Mouse (Mus musculus) liver, embryonic 11.5 days (tissue): Measurements from ENCODE around the gene Tnfrsf8. TPM values are rescaled to one million over a fixed set of nuclear protein-coding genes. Genes with fewer than 3 reads are reported as not detected.

Source experiments
- ATAC-seq: fragments of 200-750 bp; cut with Nextera tagmentation; replicated peaks from 2 replicates; pipeline ENCODE4 v1.8.0; 2017; ENCODE audit warnings: moderate number of reproducible peaks, mild to moderate bottlenecking, moderate TSS enrichment, moderate library complexity; ENCODE audit not compliant: low FRiP score
- DNase-seq: peaks from one replicate; pipeline ENCODE4 v3.0.0-alpha.2; 2017; ENCODE audit warnings: low spot score
- H3K27ac ChIP-seq: fragments of 300-500 bp; sonication (generic); 2 replicates; pipeline ENCODE4 v1.5.1; 2014; ENCODE audit warnings: mild to moderate bottlenecking, low read depth, low read length, control low read depth
- H3K27me3 ChIP-seq: fragments of 300-500 bp; sonication (generic); replicated peaks from 2 replicates; pipeline ENCODE4 v1.6.1; 2014; ENCODE audit warnings: low read length, mixed read lengths; ENCODE audit not compliant: control insufficient read depth, insufficient read depth
- H3K36me3 ChIP-seq: fragments of 300-500 bp; sonication (generic); 2 replicates; pipeline ENCODE4 v1.6.1; 2014; ENCODE audit warnings: mild to moderate bottlenecking, low read length, moderate library complexity, mixed read lengths; ENCODE audit not compliant: control insufficient read depth, insufficient read depth
- H3K4me1 ChIP-seq: fragments of 300-500 bp; sonication (generic); replicated peaks from 2 replicates; pipeline ENCODE4 v1.6.1; 2014; ENCODE audit warnings: low read length, mixed read lengths; ENCODE audit not compliant: control insufficient read depth, insufficient read depth
- H3K4me2 ChIP-seq: fragments of 300-500 bp; sonication (generic); 2 replicates; pipeline ENCODE4 v1.6.1; 2014; ENCODE audit warnings: mild to moderate bottlenecking, control low read depth, moderate library complexity
- H3K4me3 ChIP-seq: fragments of 300-500 bp; sonication (generic); 2 replicates; pipeline ENCODE4 v1.5.1; 2014; ENCODE audit warnings: low read depth, low read length, control low read depth
- H3K9ac ChIP-seq: fragments of 300-500 bp; sonication (generic); 2 replicates; pipeline ENCODE4 v1.6.1; 2014; ENCODE audit warnings: low read depth, low read length, control low read depth
- H3K9me3 ChIP-seq: fragments of 300-500 bp; sonication (generic); 2 replicates; pipeline ENCODE4 v1.6.1; 2016; ENCODE audit warnings: low read length, inconsistent platforms, mixed read lengths; ENCODE audit not compliant: control insufficient read depth
- WGBS: fragments of 180-500 bp; shearing (Covaris S2); extraction: QIAGEN DNeasy Blood & Tissue Kit; methylation state at CpG from one replicate; pipeline ENCODE4 v1.1.7; 2014; 5-methylcytosine and 5-hydroxymethylcytosine counted together
- polyA plus RNA-seq: library from polyadenylated mRNA; unstranded; fragments of >200 nt; fragmentation: Nextera tagmentation; extraction: Ambion mirVana; gene quantifications from 2 replicates; pipeline ENCODE4 v1.2.1, GENCODE M21; 2014

The Tnfrsf8 gene
- polyA plus RNA-seq, 1 experiment from 2014 or later = not detected

DNA sequence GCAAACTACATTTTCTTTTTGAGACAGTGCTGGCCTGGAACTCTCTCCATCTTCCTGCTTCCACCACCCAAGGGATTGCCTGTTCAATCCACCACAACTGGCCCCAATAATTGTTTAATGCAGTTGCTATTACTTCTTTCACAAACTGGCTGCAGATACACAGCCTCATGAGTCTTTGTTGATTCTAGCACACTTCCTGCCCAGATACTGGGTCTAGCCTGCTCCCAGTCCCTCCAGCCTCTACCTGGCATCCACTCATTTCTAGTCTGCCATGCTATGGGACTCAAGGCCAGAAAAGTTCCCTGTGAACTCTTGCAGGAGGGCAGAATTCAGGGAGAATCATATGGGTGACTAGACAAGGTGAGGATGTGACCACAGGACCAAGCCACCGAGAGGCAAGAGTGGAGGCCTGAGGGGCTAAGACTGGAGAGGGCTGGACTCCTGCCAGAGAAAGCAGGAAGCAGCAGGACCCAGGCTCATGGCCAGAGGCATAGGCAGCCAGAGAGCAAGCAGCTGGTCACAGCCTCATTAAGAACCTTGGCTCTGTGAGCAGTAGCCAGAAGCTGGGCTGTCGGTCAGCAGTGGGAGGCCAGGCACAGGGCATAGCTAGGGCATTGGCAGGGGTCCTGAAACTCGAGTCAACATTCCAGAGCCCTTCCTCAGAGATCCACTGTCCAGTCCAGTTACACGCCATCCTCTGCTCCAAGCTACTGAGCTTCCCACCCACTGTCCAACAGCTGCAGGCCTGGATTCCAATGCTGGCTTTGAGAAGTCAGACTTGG, 75.7 kb downstream of the Tnfrsf8 start:
- WGBS = 59% methylated on average over 4 of the region's 4 CpGs
- Histone ChIP-seq H3K9me3 (no peaks in the 10 kb centered on the region), H3K36me3 (no peaks in the 10 kb centered on the region), H3K27me3 (no peaks in the 10 kb centered on the region), H3K4me2 (no peak overlapping the region), H3K27ac (no peak overlapping the region), H3K4me1 (no peaks in the 10 kb centered on the region), H3K4me3 (no peak overlapping the region), H3K9ac (no peak overlapping the region)
- ATAC-seq (peak; percentile 32), DNase-seq (no peak)

DNA sequence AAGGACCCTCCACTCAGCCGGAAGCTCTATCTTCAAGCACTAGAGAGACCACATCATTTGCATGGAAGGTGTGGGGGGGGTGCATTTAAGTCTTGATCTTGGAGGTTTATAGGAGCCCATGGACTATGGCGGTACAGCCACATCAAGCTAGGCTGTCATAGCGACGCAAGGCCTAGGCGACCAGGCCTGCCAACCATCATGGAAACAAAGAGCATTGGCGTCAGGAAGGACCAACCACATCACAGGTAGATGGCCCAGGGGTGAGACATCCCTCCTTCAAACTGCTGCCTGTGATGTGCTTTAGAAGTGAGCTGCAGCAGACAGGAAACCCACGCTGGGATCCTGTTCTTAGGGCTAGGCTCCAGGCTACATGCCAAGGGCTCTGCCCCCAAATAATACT, 78.9 kb downstream of the Tnfrsf8 start:
- Histone ChIP-seq H3K27ac (no peak overlapping the region), H3K4me3 (no peak overlapping the region), H3K27me3 (no peaks in the 10 kb centered on the region), H3K36me3 (no peaks in the 10 kb centered on the region), H3K9ac (no peak overlapping the region), H3K4me2 (no peak overlapping the region), H3K4me1 (no peaks in the 10 kb centered on the region), H3K9me3 (no peaks in the 10 kb centered on the region)
- ATAC-seq = no peak
- DNase-seq = no peak
- 92% methylated on average over 7 of the region's 7 CpGs for WGBS

DNA sequence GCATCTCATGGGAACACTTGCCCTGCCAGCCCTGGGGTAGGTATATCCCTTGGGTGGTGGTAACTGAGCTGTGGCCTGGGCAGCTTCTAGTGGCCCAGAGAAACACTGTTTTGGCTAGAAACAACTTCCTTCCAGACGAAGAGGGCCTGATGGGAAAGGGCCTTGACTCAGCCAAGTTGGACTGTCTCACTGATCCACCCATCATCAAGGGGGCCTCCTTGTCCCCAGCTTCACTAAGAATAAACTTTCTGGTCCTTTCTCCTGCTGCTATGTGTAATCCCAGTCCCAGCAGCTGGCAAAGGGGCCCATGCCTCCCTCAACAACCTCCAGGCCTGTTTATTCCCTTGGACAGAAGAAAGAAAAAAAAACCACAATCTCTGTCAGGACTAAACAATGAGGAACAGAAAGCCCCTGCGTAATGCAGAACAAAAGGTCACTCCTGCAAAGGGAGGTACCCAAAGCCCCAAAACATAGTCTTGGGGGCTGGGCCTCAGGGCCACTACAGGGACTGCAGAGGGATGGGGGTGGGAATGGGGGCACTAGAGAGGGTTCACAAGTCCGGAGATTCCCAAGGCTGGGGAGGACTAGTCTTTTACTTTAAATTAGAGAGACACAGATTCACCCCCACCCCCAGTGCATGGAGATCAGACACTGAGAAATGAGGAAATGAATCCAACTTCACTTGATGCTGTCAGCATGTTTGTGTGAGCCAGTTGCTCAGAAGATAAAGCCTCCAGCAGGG, 81.3 kb downstream of the Tnfrsf8 start:
- no peaks in the 10 kb centered on the region for H3K27me3 ChIP-seq
- DNase-seq = no peak
- H3K9ac ChIP-seq = no peak overlapping the region
- H3K9me3 ChIP-seq = no peaks in the 10 kb centered on the region
- ATAC-seq = 0 out of 2 replicates have a peak, but pooled peaks have one; percentile 39
- H3K4me2 ChIP-seq = no peak overlapping the region; the same call in 1 of the 2 replicates
- 38% methylated on average over 3 of the region's 3 CpGs for WGBS
- H3K27ac ChIP-seq = 0 out of 2 replicates have a peak overlapping the region, but pooled peaks have one; percentile 15
- H3K4me1 ChIP-seq = no peaks in the 10 kb centered on the region
- no peaks in the 10 kb centered on the region for H3K36me3 ChIP-seq
- no peak overlapping the region for H3K4me3 ChIP-seq

GRCm38 (mm10) chr4:145231732-145232131, 83.2 kb downstream of the Tnfrsf8 start:
- Histone ChIP-seq H3K9ac (no peak overlapping the region), H3K9me3 (no peaks in the 10 kb centered on the region), H3K36me3 (no peaks in the 10 kb centered on the region), H3K27me3 (no peaks in the 10 kb centered on the region), H3K4me2 (no peak overlapping the region), H3K4me3 (no peak overlapping the region), H3K4me1 (no peaks in the 10 kb centered on the region), H3K27ac (no peak overlapping the region)
- no peak for DNase-seq
- 80% methylated on average over 5 of the region's 5 CpGs for WGBS
- no peak for ATAC-seq

DNA sequence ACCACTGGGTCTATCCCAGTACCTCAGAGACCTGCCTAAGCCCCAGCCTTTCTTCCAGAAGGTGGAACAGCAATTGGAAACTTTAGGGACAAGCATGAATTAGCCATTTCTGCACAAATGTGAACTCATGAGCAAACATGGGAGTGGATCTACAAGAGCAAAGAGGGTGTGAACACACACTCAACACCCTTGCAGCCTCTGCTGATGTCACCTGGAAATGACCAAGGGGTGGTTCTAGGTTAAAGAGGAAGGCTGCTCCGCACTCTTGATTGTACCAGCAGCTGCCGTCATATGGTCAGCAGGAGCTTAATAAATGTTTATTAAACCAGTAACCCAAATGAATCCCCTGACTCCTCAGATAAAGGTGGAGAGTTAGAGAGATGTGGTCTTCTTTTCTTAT, 84.3 kb downstream of the Tnfrsf8 start:
- Histone ChIP-seq H3K4me1 (no peaks in the 10 kb centered on the region), H3K27me3 (no peaks in the 10 kb centered on the region), H3K27ac (no peak overlapping the region), H3K9me3 (no peaks in the 10 kb centered on the region), H3K4me3 (no peak overlapping the region), H3K4me2 (no peak overlapping the region), H3K9ac (no peak overlapping the region), H3K36me3 (no peaks in the 10 kb centered on the region)
- ATAC-seq (no peak), DNase-seq (no peak)
- WGBS = 83% methylated on average over 2 of the region's 2 CpGs

DNA sequence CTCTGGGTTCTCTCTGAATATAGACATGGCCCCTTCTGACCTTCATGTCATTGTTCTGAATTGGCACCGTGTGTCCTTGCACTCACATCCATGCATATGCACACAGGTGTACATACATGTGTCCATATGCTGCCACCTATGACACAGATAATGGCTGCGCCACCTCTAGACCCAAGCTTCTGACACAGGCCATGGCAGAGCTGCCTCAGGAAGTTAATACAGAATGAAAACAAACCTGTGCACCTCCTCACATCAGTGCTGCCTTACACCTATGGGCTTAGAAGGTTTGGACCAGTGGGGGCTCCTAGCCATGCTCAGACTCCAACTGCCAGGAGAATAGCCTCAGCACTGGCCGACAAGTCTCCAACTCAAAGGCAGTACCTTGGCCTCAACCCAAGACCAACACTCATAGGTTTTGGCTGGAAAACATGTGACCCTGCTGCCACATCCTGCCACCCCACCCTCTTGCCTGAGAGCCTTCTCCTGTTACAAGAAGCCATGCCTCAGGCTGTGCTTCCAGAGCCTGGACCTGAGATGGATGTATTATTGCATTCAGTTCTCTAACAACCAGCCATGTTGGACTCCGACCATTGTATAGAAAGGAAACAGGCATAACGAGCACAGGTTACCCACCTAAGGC, 85.3 kb downstream of the Tnfrsf8 start:
- no peak for DNase-seq
- H3K4me2 ChIP-seq = no peak overlapping the region
- no peak overlapping the region for H3K9ac ChIP-seq
- H3K4me1 ChIP-seq = no peaks in the 10 kb centered on the region
- H3K27me3 ChIP-seq = no peaks in the 10 kb centered on the region
- no peak overlapping the region for H3K4me3 ChIP-seq
- H3K36me3 ChIP-seq = no peaks in the 10 kb centered on the region
- WGBS = 87% methylated on average over 5 of the region's 5 CpGs
- H3K9me3 ChIP-seq = no peaks in the 10 kb centered on the region
- no peak overlapping the region for H3K27ac ChIP-seq
- ATAC-seq = no peak

DNA sequence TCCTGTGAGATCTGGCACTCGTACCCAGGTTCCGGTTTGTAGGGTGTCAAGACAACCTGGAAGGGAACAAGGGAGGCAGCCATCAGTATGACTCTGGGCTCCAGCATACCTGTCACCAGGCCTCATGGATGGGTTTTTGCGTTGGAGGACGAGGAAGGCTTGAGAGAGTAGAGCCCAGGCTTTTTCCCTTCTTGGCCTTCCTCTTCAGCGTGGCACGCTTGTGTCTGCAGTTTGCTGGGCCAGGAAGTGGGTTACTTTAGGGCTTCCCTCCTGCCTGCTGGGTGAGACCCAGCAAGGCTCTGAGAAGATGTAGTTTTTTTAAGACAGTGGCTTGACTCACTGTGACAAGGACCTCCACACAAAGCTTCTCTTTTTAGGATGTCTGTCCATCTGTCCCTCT, 85.9 kb downstream of the Tnfrsf8 start:
- H3K36me3 ChIP-seq = no peaks in the 10 kb centered on the region
- no peaks in the 10 kb centered on the region for H3K27me3 ChIP-seq
- no peaks in the 10 kb centered on the region for H3K9me3 ChIP-seq
- H3K9ac ChIP-seq = no peak overlapping the region
- no peaks in the 10 kb centered on the region for H3K4me1 ChIP-seq
- 75% methylated on average over 6 of the region's 6 CpGs for whole genome bisulfite sequencing
- no peak overlapping the region for H3K27ac ChIP-seq
- DNase-seq = no peak
- no peak overlapping the region for H3K4me2 ChIP-seq
- no peak overlapping the region for H3K4me3 ChIP-seq
- ATAC-seq = no peak

GRCm38 (mm10) chr4:145224613-145225012, 90.4 kb downstream of the Tnfrsf8 start:
- Histone ChIP-seq H3K9me3 (no peaks in the 10 kb centered on the region), H3K36me3 (no peaks in the 10 kb centered on the region), H3K4me1 (peaks cover 9% of the 10 kb centered on the region), H3K27ac (no peak overlapping the region), H3K4me3 (no peak overlapping the region), H3K4me2 (no peak overlapping the region), H3K27me3 (no peaks in the 10 kb centered on the region), H3K9ac (no peak overlapping the region)
- WGBS = 84% methylated on average over 4 of the region's 4 CpGs
- DNase-seq = no peak
- no peak for ATAC-seq
